Mouse (Mus musculus): ENCODE measurements around the gene Ascl3.

The Ascl3 gene

GRCm38 (mm10) chr7:109712198-109712597, 19.3 kb downstream of the Ascl3 start:
- no peak for DNase-seq (ENCODE audit: low read depth in 1 of 2, low spot score in 2 of 2)

DNA sequence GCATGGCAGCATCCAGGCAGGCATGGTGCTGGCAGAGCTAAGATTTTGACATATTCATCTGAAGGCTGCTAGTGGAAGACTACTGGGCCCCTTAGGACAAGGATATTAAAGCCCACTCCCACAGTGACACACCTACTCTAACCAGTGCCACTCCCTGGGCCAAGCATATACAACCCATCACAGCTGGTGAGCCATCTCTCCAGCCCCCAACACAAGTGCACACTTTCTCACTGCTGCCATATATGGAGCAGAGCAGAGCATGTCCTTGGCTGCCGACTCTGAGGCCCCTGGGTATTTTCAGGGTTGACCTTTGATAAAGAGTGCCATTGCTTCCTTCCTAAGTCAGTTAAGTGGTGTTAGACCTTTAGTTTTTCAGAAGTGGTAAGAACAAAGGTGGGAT, 21.5 kb downstream of the Ascl3 start:
- DNase-seq (ENCODE audit: low read depth in 1 of 2, low spot score in 2 of 2), result no peak

DNA sequence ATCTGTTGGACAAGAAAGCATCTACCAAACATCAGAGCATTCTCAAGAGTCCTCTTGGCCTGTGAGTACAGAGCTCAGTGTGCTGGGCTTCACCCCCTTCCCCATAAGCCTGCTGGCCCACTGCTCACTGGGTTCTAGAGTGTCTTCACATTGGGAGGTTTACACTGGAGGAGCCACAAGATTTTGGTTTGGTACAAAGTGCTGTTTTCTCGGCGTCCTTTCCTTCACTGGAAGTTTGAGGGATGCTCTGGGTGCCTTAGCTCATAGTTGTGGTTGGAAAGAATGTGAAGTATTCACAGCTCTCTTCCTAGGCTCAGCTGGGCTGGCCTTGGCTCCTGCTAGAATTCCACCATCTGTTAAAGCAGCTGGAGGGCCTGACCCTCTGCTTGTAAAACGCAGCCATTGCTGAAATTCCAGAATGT, 22.6 kb downstream of the Ascl3 start:
- no peak for DNase-seq (ENCODE audit: low read depth in 1 of 2, low spot score in 2 of 2)

- no peak for DNase-seq (ENCODE audit: low read depth in 1 of 2, low spot score in 2 of 2)
Measured at GRCm38 (mm10) chr7:109707023-109707785, 24.3 kb downstream of the Ascl3 start.

DNA sequence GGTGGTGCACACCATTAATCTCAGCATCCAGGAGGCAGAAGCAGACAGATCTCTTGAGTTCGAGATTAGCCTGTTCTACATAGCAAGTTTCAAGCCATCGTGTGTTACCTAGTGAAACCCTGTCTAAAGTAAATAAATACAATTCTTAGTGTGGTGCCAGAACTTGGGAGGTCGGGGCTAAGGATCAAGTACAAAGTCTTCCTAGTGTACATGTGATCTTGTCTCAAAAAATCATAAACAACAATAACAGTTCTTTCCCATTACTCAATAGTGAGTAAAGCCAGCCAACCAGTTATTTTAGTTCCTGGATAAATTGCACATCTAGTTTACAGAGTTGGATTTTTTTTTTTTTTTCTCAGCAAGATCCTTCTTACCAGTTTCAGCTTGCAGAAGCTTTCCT, 27.1 kb downstream of the Ascl3 start:
- DNase-seq (ENCODE audit: low read depth in 1 of 2, low spot score in 2 of 2), result no peak

DNA sequence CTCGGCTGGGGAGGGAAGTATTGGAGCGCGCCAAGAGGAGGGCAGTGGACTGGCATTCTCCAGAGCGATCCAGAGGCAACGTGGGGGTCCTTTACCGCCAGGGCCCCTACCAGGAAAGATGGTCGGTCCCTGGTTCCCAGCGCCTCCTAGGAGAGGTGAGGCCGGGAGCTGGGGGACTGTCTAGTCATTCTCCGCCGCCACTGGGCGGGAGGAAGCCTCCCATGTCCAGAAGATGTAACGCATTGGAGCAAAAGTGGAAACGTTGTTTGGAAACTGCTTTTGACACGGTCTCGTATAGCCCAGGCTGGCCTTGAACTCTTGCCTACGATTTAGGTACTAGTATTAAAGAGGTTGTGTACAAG, 27.5 kb downstream of the Ascl3 start:
- no peak for DNase-seq (ENCODE audit: low read depth in 1 of 2, low spot score in 2 of 2)

DNA sequence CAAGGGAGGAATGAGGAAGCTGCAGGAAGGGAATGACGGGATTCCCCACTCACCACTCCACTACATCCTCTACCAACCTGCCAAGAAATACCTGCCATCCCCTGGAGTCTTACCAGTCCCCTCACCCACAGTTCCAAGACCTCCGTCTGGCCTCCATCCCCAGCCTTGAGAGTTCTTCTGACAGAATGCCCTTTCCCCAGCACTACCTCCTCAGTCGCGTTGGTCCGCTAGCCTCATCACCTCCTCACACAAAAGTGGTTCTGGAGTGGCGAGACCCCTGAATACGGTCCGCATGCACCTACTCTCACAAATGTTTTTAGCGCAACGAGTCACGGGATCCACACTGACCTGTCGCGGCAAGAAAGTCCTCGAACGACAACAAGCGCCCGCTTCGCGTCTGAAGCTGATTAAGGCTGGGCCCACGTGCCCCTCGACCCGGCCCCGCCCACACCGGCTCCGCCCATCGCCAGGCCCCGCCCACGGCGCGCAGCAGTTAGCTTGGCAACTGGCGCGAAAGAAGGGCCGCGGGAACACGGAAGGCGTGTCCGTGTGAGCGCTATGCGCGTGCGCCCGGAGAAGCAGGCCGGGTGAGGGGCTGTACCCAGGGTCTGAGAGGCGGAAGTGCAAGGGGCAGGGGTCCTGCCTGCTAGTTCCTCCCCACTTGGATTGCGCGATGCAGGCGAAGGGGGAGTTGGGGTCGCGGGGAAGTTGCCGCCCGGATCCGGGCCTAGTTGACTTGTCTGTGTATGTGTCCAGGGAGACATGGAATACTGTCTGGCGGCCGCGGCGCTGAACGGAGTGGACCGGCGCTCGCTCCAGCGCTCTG, 28.1 kb downstream of the Ascl3 start, which contains the start of the genes St5 and Akip1:
Gene St5 (minus strand): TSS at position 416 of the 826 bp plus-strand sequence.
Gene Akip1 (plus strand): TSS at position 501 of the 826 bp plus-strand sequence.
- peak; percentile 87 to 90 for DNase-seq (ENCODE audit: low read depth in 1 of 2, low spot score in 2 of 2)

GRCm38 (mm10) chr7:109702721-109703120, 28.8 kb downstream of the Ascl3 start:
- no peak for DNase-seq (ENCODE audit: low read depth in 1 of 2, low spot score in 2 of 2)

DNA sequence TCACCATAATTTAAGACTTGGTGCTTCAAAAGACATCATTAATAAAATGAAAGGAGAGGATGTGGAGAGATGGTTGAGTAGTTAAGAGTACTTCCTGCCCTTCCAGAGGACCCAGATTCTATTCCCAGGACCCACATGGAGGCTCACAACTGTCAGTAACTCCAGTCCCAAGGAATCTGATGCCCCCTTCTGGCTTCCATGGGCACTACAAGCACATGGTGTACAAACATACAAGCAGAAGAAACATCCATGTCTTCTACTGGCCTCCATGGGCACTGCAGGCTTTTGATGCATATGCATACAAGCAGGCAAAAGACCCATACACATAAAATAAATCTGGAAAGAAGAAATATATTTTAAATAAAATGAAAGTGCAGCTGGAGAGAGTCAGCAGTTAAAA, 31.3 kb downstream of the Ascl3 start:
- DNase-seq (ENCODE audit: low read depth in 1 of 2, low spot score in 2 of 2), result no peak

GRCm38 (mm10) chr7:109695339-109695726, 36.2 kb downstream of the Ascl3 start:
- no peak for DNase-seq (ENCODE audit: low read depth in 1 of 2, low spot score in 2 of 2)

- DNase-seq (ENCODE audit: low read depth in 1 of 2, low spot score in 2 of 2), result no peak
Measured at GRCm38 (mm10) chr7:109694576-109695338, 36.8 kb downstream of the Ascl3 start.

GRCm38 (mm10) chr7:109690961-109691360, 40.6 kb downstream of the Ascl3 start:
- DNase-seq (ENCODE audit: low read depth in 1 of 2, low spot score in 2 of 2), result no peak

GRCm38 (mm10) chr7:109690101-109690500, 41.4 kb downstream of the Ascl3 start:
- DNase-seq (ENCODE audit: low read depth in 1 of 2, low spot score in 2 of 2), result no peak

DNA sequence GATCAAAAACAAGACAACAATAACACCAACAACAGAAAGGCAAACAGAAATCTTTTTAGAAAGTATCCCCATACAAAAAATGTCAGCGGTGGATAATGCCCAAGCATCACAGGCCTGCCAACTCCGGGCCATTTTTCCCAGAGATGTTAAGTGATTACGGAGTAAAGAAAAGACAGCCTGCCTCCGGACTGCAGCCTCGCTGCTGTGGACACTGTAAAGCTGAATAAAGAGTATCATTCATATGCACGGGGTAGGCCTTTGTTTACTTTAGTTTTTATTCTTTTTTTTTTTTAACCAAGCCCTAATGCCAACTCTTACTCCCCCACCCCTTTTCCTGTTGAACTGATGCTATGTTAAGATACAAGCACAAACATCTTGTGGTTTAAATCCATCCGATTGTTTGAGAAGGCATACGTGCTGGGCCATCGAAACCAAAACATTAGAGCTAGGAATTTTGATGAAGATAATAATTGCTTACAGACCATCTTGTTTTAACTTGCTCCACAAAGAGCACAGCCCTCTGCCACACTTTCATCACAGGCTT, 44.9 kb downstream of the Ascl3 start:
- DNase-seq (ENCODE audit: low read depth in 1 of 2, low spot score in 2 of 2), result no peak

GRCm38 (mm10) chr7:109680879-109681278, 50.6 kb downstream of the Ascl3 start:
- DNase-seq (ENCODE audit: low read depth in 1 of 2, low spot score in 2 of 2), result no peak

GRCm38 (mm10) chr7:109680284-109680683, 51.2 kb downstream of the Ascl3 start:
- no peak for DNase-seq (ENCODE audit: low read depth in 1 of 2, low spot score in 2 of 2)
